Mouse (Mus musculus) intestine, postnatal 0 days (tissue): ENCODE data around the gene Herc1. TPM values are rescaled to one million over a fixed set of nuclear protein-coding genes. Genes with fewer than 3 reads are reported as not detected.

Experiments
- ATAC-seq: fragments of 200-750 bp; cut with Nextera tagmentation; 2 replicates; pipeline ENCODE4 v1.8.0; 2017; ENCODE audit warnings: mild to moderate bottlenecking, moderate TSS enrichment, moderate library complexity
- H3K27ac ChIP-seq: fragments of 300-500 bp; sonication (generic); 2 replicates; pipeline ENCODE4 v1.5.1; 2014; ENCODE audit warnings: mild to moderate bottlenecking, low read depth, low read length, moderate library complexity
- H3K27me3 ChIP-seq: fragments of 300-500 bp; sonication (generic); replicated peaks from 2 replicates; pipeline ENCODE4 v1.6.1; 2014; ENCODE audit warnings: low read length, mixed read lengths; ENCODE audit not compliant: control insufficient read depth, insufficient read depth
- H3K36me3 ChIP-seq: fragments of 300-500 bp; sonication (generic); 2 replicates; pipeline ENCODE4 v1.6.1; 2014; ENCODE audit warnings: mild to moderate bottlenecking, moderate library complexity; ENCODE audit not compliant: control insufficient read depth, insufficient read depth
- H3K4me1 ChIP-seq: fragments of 300-500 bp; sonication (generic); replicated peaks from 2 replicates; pipeline ENCODE4 v1.6.1; 2014; ENCODE audit warnings: antibody characterized with exemption, low read length, mixed read lengths; ENCODE audit not compliant: control insufficient read depth, insufficient read depth
- H3K4me2 ChIP-seq: fragments of 300-500 bp; sonication (generic); replicated peaks from 2 replicates; pipeline ENCODE4 v1.6.1; 2014; ENCODE audit warnings: low read depth, mild to moderate bottlenecking, moderate library complexity
- H3K4me3 ChIP-seq: fragments of 300-500 bp; sonication (generic); 2 replicates; pipeline ENCODE4 v1.5.1; 2014; ENCODE audit warnings: low read depth, low read length
- H3K9ac ChIP-seq: fragments of 300-500 bp; sonication (generic); 2 replicates; pipeline ENCODE4 v1.6.1; 2014; ENCODE audit warnings: mild to moderate bottlenecking, low read depth, low read length
- H3K9me3 ChIP-seq: fragments of 300-500 bp; sonication (generic); 2 replicates; pipeline ENCODE4 v1.6.1; 2016; ENCODE audit warnings: mixed run types; ENCODE audit not compliant: control insufficient read depth
- CTCF ChIP-seq: sonication (generic); IDR thresholded peaks from 2 replicates; pipeline ENCODE4 v1.5.1; 2016; ENCODE audit warnings: low read depth, mild to moderate bottlenecking, control low read depth, antibody characterized with exemption, moderate library complexity
- WGBS: fragments of 180-500 bp; shearing (Covaris S2); extraction: QIAGEN DNeasy Blood & Tissue Kit; methylation state at CpG from one replicate; pipeline ENCODE4 v1.1.7; 2014; 5-methylcytosine and 5-hydroxymethylcytosine counted together
- polyA plus RNA-seq: library from polyadenylated mRNA; unstranded; fragments of >200 nt; fragmentation: Nextera tagmentation; extraction: Ambion mirVana; gene quantifications from 2 replicates; pipeline ENCODE4 v1.2.1, GENCODE M21; 2015

Gene Herc1
- polyA plus RNA-seq, 1 experiment from 2014 or later: 7.2 TPM

DNA sequence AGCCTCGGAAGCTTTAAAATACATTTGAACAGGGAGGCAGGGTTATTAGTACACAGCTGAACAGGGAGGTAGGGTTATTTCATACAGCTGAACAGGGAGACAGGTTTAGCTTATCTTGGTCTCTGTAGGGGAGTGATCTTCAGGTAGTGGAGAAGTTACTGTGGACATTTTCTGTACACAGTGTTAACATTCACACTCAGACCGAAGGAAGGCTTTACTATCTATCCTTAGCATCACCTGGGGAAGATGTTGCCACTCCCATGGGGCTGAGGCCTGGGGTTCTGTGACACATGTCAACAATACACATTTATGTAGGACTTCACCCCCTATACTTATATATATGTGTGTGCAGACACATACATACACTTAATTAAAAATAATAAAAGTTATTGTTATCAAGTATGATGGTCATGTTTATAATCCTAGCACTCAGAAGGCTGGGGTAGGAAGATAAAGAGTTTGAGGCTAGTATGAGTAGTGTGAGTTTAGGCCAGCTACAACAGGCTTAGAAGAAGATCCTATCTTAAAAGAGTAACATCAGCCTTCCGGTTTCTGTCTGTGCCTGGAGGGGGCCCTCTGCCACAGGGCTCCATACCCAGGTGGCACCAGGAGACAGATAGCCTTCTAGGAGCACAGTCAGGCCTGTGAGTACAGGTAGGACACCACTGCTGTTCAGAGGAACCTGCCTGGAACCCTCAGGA is 9.7 kb upstream of the Herc1 start:
- Histone ChIP-seq H3K4me2 (no peak overlapping the region), H3K4me3 (no peak overlapping the region), H3K4me1 (no peaks in the 10 kb centered on the region), H3K27me3 (no peaks in the 10 kb centered on the region), H3K9me3 (no peaks in the 10 kb centered on the region), H3K27ac (no peak overlapping the region), H3K9ac (no peak overlapping the region), H3K36me3 (no peaks in the 10 kb centered on the region)
- 77% methylated on average over 3 of the region's 3 CpGs for WGBS
- ATAC-seq: no peak
- no peak for TF ChIP-seq CTCF

DNA sequence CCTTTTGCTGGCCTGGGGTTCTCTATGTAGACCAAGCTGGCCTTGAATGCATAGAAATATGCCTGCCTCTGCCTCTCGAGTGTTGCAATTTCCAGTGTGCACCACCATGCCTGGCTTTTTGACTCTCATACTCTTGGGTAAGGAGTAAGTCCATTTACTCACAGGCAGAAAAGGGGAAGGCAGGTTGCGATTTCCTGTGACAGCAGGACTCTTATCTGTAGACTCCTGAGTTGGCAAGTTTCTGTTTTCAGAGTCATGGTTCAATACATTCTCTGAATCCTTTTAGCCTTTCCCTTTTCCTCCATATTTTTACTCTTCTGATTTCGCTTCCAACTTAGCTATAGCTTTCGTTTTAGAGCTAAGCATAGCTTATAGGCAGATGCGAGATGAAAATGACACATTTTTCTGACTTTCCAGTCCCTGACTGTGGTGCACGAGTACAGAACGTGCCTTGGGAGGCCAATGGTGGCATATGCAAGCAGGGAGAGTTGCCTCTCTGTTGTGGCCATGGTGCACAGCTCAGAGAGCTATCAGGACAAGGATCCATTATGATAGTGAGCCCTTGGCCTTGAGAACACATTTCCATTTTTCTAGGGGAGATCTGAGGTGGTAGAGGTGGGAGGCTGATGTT is 2.7 kb upstream of the Herc1 start:
- Histone ChIP-seq H3K4me2 (no peak overlapping the region), H3K27ac (no peak overlapping the region), H3K9ac (no peak overlapping the region), H3K9me3 (no peaks in the 10 kb centered on the region), H3K36me3 (no peaks in the 10 kb centered on the region), H3K27me3 (no peaks in the 10 kb centered on the region), H3K4me3 (no peak overlapping the region), H3K4me1 (no peaks in the 10 kb centered on the region; the same call in 1 of the 2 replicates)
- 83% methylated on average over 7 of the region's 7 CpGs for WGBS
- ATAC-seq: no peak
- no peak for TF ChIP-seq CTCF

DNA sequence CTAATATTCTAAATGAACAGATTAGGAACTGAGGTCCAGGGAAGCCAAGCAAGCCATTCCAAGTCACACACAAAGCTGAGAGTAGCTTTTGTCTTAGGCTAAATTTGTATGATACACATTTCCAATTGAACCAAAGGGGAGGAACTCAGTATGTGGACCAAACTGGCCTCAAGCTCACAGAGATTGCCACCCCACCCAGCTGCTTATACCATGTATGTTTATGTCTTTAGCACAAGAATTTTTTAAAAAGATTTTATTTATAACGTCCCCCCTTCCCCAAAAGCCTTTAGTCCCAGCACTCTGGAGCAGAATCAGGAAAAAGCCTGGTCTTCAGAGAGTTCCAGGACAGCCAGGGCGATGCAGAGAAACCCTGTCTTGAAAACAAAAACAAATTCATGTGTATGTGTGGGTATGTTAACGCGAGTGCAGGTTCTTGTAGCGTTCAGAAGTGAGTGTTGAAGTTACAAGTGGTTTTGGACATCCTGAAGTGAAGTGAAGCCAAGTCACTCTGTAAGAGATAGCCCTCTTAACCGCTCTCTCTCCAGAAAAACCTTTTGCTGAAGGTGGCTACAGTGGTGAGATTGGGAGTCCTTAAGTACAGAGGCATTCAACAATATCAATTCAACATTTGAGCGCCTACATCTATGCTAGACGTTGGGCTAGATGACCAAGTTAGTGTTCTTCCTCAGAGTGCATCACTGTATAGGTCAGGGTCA is 948 bp upstream of the Herc1 start:
- H3K36me3 ChIP-seq: no peaks in the 10 kb centered on the region
- H3K9me3 ChIP-seq: no peaks in the 10 kb centered on the region
- no peaks in the 10 kb centered on the region for H3K27me3 ChIP-seq
- peak overlapping the region; percentile 99 for H3K4me3 ChIP-seq
- H3K27ac ChIP-seq: no peak overlapping the region
- ATAC-seq: no peak
- peak overlapping the region; percentile 91 for H3K4me2 ChIP-seq
- 38% methylated on average over 8 of the region's 8 CpGs for WGBS
- no peak for TF ChIP-seq CTCF
- H3K9ac ChIP-seq: peak overlapping the region; percentile 97
- H3K4me1 ChIP-seq: no peaks in the 10 kb centered on the region; the same call in 1 of the 2 replicates

DNA sequence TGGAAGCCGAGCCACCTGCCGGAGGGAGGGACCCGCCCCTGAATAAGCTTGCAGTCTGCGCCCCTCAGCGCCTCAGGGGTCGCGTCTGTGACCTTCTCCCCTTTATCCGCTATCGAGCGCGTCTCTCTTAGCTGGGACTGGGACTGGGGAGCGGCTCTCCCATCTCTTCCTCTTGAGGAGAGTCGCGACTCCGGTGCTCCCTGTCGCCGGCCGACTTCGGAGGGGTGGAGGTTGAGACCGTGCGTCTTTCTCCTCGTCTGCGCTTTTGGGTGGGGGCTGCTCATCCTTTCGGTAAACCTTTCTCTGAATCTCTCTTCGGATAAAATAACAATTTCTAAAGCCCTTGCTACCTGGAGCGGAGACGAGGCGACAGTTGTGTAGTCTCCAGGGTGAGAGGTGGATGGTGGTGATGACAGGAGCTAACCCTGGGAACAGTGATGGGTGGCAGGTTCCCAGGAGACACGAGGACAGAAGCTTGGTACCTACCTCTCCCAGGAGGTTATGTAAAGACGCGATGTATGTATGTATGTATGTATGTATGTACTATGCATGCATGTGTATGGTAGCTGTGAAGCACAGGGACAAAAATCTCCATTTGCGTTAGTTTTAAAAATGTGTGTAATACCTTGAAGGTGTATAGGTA is 659 bp downstream of the Herc1 start:
- Histone ChIP-seq H3K27ac (peak overlapping the region; percentile 96), H3K27me3 (no peaks in the 10 kb centered on the region), H3K9ac (peak overlapping the region; percentile 97), H3K9me3 (no peaks in the 10 kb centered on the region), H3K4me3 (peak overlapping the region; percentile 99), H3K36me3 (no peaks in the 10 kb centered on the region), H3K4me2 (peak overlapping the region; percentile 91), H3K4me1 (no peaks in the 10 kb centered on the region; the same call in 1 of the 2 replicates)
- peak; percentile 55 for ATAC-seq
- under 1% methylated on average over 32 of the region's 32 CpGs for WGBS
- no peak for TF ChIP-seq CTCF

DNA sequence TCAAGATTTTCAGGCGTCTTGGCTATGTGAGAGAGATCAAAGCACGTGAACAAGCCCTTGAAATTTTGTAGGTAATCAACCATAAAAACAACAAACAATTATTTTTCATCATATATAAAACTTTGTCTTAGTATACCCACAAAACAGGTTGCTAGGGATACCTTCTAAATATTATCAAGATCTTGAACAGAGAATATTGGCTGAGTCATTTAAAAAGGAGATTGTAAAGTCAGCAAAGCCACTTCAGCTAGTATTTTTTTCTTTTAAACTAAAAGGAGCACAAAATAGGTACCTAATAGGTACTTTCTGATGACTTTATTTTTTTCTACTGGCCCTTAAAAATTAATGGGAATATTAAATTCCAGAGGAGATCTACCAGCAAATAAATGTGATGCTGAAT is 2.5 kb downstream of the Herc1 start:
- Histone ChIP-seq H3K9ac (no peak overlapping the region), H3K27ac (no peak overlapping the region), H3K4me2 (no peak overlapping the region), H3K9me3 (no peaks in the 10 kb centered on the region), H3K27me3 (no peaks in the 10 kb centered on the region), H3K4me1 (no peaks in the 10 kb centered on the region; the same call in 1 of the 2 replicates), H3K4me3 (no peak overlapping the region), H3K36me3 (no peaks in the 10 kb centered on the region)
- TF ChIP-seq CTCF: no peak
- no peak for ATAC-seq
- WGBS: 85% methylated on average over 2 of the region's 2 CpGs

DNA sequence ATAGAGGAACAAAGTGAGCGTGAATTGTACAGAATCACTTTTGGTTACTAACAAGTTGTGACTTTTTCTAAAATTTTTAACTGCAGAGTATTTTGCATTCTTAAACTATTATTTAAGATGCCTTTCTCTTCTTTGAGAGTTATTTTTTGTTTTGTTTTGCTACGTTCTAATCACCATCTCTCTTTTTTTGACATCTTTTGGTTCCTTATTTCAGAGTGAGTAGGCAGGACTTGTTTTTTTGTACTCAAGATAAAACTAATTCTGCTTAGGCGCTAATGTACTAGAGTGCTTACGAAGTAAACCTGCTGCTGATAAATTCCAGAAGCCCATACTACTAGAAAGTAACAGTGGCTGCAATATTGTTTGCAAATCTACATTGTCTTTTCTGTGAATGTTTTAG is 8.9 kb downstream of the Herc1 start:
- Histone ChIP-seq H3K27ac (no peak overlapping the region), H3K9me3 (no peaks in the 10 kb centered on the region), H3K4me2 (no peak overlapping the region), H3K4me3 (no peak overlapping the region), H3K36me3 (no peaks in the 10 kb centered on the region), H3K4me1 (no peaks in the 10 kb centered on the region), H3K27me3 (no peaks in the 10 kb centered on the region), H3K9ac (no peak overlapping the region)
- TF ChIP-seq CTCF: no peak
- WGBS: 86% methylated on average over 4 of the region's 4 CpGs
- ATAC-seq: no peak
